Mouse (Mus musculus) cortical plate, adult 2 months (tissue): ENCODE measurements at regions not wholly inside any gene's neighbourhood (a gene's known extent, or its start where the extent isn't known, plus 50 kb on each side); places are given as distances from the start of the nearest gene placed in this dataset.

Experiments
- H3K27ac ChIP-seq: fragments of 200-500 bp; 2 replicates; pipeline ENCODE4 v1.5.1; 2012; ENCODE audit warnings: low read length, control low read depth, inconsistent platforms; ENCODE audit not compliant: insufficient read depth
- H3K4me1 ChIP-seq: fragments of 200-500 bp; 2 replicates; pipeline ENCODE4 v1.6.1; 2011; ENCODE audit warnings: low read length; ENCODE audit not compliant: control insufficient read depth, insufficient read depth
- H3K4me3 ChIP-seq: fragments of 200-500 bp; 2 replicates; pipeline ENCODE4 v1.5.1; 2011; ENCODE audit warnings: mild to moderate bottlenecking, low read length, control low read depth; ENCODE audit not compliant: insufficient read depth
- CTCF ChIP-seq: fragments of 200-500 bp; IDR thresholded peaks from 2 replicates; pipeline ENCODE4 v1.5.1; 2011; ENCODE audit warnings: mild to moderate bottlenecking, control low read depth, low read length; ENCODE audit not compliant: insufficient read depth; ENCODE audit errors: extremely low read depth
- POLR2A ChIP-seq: fragments of 200-500 bp; IDR thresholded peaks from 2 replicates; pipeline ENCODE4 v1.6.1; 2011; ENCODE audit warnings: mild to moderate bottlenecking, low read length, control low read depth; ENCODE audit not compliant: insufficient read depth; ENCODE audit errors: extremely low read depth

DNA sequence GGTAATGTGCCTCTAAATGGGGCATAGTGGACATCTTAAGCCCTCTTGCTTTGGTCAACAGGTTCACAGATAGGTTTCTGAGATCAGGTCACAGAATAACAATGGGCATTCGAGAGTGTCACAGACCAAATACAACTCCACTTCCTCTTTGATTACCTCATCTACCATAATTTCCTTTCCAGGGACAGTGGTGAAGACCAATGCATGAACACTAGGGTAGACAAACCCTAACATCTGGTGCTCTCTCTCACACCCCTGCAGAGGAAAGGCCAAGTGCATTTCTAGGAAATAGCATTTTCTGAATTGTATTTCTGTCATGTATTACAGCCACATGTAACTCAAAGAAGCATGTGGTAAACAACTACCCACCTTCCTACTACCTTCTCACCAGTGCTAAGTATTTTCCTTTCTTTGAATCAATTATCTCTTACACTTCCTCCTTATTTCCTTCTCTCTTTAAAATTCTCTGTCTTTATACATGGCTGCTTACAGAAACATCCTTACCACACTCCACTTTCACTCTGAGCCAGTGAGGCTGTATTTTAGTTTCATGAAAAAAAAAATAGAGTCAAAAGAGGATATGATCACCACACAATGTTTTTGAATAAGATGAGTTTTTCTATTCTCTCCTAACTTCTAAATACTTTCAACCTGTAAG lies 1021.0 kb downstream of the Gsdmc2 start:
- H3K4me3 ChIP-seq, result no peak overlapping the region
- H3K27ac ChIP-seq, result no peak overlapping the region
- no peak for TF ChIP-seq CTCF
- TF ChIP-seq POLR2A, result no peak
- H3K4me1 ChIP-seq, result no peaks in the 10 kb centered on the region

DNA sequence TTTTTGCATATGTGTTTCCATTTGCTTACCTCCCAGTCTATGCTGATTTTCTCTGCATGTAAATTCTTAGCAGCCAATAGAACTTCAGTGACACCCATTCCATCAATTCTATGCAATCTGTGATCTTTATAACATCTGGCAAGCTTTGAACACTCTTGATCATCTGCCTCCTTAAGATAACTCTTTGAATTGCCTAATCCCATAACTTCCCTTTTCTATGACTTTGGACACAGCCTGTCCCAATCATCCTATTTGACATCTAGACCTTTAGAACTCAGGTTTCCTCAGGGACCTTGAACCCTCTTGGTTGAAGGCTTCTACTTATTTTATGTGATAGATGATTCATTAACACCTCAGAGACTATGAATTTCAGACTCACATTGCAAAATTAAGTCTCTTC lies 1022.7 kb downstream of the Gsdmc2 start:
- TF ChIP-seq CTCF (no peak), POLR2A (no peak)
- Histone ChIP-seq H3K4me3 (no peak overlapping the region), H3K27ac (no peak overlapping the region), H3K4me1 (no peaks in the 10 kb centered on the region)

DNA sequence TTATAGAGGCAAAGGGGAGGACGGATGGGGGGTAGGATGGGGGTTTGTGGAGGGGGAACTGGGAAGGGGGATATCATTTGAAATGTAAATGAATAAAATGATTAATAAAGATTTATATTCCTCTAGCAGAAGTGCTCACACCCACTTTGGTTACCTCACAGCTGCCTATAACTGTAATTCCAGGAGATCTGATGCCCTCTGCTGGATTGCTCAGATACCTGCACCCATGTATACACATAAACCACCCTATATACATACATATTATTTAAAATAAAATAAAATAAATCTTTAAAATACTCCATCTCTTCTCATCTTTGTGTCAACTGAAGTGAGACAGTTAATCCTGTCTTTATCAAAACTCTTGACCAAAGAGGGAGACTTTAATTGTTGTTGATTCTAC lies 1031.9 kb downstream of the Gsdmc2 start:
- TF ChIP-seq CTCF, result no peak
- TF ChIP-seq POLR2A, result no peak
- Histone ChIP-seq H3K4me1 (no peaks in the 10 kb centered on the region), H3K27ac (no peak overlapping the region), H3K4me3 (no peak overlapping the region)

DNA sequence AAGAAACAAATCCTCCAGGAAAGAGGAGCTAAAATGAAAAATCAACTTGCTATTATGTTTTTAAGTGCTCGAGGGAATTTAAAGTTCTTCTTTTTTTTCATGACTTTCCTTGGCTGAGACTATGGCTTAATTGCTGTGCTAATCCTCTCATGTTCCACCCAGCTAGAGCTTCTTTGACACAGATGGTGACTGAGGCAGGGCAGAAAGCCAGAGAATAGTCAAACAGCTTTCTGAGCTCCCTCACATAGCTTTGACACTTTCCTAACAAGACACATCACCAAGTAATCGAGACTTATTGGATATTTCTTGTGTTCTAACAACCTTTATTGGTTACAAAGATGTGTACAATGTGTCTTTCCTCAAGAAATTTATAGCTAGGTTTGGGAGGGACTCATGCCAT lies 1033.0 kb downstream of the Gsdmc2 start:
- H3K4me3 ChIP-seq, result no peak overlapping the region
- no peak overlapping the region for H3K27ac ChIP-seq
- TF ChIP-seq CTCF (no peak), POLR2A (no peak)
- H3K4me1 ChIP-seq, result no peaks in the 10 kb centered on the region

DNA sequence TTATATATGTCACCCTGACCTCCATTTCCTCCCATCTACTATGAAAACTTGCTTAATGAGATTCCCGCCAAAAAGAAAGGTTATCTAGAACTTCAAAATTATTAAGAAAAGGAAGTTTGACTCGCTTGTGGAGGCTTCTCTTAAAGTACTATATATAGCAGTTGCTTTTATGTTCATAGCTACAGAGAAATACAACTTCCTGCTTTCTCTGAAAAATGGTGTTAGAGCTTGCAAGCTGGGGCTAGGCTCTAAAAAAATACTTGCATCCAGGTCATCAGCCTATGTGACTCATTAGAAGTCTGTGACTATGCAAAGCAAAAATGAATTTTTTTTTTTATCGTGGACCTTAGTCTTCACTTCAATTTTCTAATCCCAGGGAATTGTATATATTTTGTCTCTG lies 1035.7 kb downstream of the Gsdmc2 start:
- no peak for TF ChIP-seq CTCF
- no peak for TF ChIP-seq POLR2A
- Histone ChIP-seq H3K27ac (no peak overlapping the region), H3K4me3 (no peak overlapping the region)

DNA sequence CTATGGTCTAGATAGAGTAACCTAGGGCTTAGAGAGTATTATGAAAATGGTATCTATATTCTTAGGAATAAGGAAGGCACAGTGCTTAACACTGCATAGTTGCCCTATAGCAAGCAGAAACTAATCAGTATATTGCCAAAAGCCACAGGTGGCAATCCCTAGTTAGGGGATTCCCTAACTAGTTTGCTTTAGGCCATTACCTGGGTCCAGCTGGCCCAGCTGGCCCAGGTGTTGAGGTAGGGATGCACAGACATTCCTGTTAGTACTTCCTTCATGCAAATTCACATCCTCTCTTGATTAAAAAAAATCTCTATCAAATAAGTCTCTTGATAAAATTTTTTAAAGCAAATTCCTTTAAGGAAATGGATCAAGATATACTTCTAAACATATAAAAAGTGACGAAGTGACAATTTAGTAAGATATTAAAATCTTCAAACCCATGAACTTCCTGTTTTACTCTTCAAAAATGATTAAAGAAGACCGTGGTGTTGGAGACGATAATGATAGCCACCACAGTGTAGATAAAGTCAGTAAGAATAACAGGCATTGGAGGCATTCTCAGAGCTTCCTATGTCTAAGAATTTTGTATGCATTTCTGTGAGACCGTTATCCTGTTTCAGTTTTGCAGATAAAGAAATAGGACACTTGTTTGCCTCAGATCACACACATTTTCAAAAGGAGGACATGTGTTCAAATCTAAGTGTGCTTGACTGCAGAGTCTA lies 1036.7 kb downstream of the Gsdmc2 start:
- H3K4me3 ChIP-seq, result no peak overlapping the region
- H3K27ac ChIP-seq, result no peak overlapping the region
- no peak for TF ChIP-seq CTCF
- TF ChIP-seq POLR2A, result no peak
- no peaks in the 10 kb centered on the region for H3K4me1 ChIP-seq

More for the DNA sequence above, 1035.7 kb downstream of the Gsdmc2 start:
- H3K4me1 ChIP-seq, result no peaks in the 10 kb centered on the region

DNA sequence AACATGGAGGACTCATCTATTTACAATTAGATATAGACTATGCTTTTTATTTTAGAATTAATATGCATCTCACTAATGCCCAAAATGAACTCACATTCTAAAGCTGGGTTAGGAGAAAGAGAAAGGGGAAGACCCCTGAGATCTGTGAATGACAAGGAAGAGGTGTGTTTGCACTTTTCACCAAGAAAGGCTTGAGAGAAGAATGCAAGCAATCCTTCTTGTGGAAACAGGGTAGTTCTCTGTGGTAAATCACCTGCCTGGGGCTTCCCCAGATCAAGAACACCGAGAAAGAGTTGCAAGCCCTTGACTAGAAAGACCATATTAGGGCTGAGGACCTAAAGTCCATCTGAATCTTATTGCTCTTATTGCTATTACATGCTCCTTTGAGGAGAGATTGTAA lies 1037.6 kb downstream of the Gsdmc2 start:
- H3K4me3 ChIP-seq, result no peak overlapping the region

DNA sequence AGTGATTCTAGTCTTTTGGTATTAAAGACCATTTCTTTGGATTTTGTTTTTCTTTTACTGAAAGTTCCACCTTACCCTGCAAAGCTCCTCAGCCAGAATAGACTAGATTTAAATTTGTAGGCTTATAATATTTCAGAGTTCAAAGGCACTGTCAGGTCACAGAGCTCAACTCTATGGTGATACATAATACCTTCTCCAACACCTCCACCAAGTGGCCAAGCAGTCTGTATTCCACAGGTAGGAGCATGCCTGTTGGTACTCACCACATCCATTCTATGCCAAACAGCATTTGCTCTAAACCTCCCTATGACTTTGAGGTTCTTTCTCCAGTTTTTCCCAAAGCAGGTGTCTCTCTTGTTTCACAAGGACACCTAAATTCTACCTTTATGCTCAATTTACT lies 1042.2 kb downstream of the Gsdmc2 start:
- TF ChIP-seq CTCF, result no peak
- TF ChIP-seq POLR2A, result no peak
- Histone ChIP-seq H3K4me3 (no peak overlapping the region), H3K27ac (no peak overlapping the region), H3K4me1 (no peaks in the 10 kb centered on the region)

More for the DNA sequence above, 1037.6 kb downstream of the Gsdmc2 start:
- H3K4me1 ChIP-seq, result no peaks in the 10 kb centered on the region
- TF ChIP-seq POLR2A, result no peak
- TF ChIP-seq CTCF, result no peak
- H3K27ac ChIP-seq, result no peak overlapping the region

DNA sequence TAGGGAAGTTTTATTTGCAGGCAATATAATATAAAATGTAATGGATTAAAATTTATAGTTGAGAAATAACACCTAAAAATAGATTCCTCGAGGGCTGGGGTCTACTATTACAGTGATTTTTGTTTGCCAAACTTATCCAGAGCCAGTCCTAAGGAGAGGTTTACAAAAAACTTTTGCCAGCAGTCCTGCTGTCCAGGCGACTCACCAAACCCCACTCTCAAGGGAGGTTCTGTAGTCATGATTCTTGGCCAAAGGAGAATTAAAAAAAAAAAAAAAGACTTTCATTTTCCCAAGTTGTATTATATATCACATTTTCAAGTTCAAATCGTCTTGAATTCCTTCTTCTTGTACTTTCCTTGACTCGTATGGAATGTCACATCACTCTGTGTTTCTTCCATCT lies 1046.2 kb downstream of the Gsdmc2 start:
- no peak for TF ChIP-seq POLR2A
- TF ChIP-seq CTCF, result no peak
- Histone ChIP-seq H3K27ac (no peak overlapping the region), H3K4me1 (no peaks in the 10 kb centered on the region)

DNA sequence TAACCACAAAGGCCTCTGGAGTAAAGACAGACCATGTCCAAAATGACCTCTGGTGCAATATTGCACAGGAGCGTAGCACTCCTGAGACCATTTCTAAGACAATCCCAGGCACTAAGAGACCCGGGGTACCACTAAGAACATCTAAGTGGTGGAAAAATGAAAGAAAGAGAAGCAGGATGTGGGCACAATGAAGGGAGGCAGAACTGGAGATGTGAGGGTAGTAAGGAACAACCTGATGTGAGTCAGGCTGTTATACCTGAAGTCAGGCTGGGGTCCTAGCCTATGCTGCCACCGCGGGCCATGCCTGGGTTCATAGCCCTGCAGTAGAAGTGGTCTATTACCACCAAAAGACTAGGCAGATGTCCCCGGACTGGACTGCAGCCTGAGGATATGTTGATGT lies 1051.4 kb downstream of the Gsdmc2 start:
- H3K27ac ChIP-seq, result no peak overlapping the region
- no peaks in the 10 kb centered on the region for H3K4me1 ChIP-seq
- TF ChIP-seq CTCF (no peak), POLR2A (no peak)
- no peak overlapping the region for H3K4me3 ChIP-seq

More for the DNA sequence above, 1046.2 kb downstream of the Gsdmc2 start:
- H3K4me3 ChIP-seq, result no peak overlapping the region
